Mouse (Mus musculus) megakaryocyte-erythroid progenitor cell, adult 5 weeks (primary cell): ENCODE data around the gene Gm5798. TPM values are rescaled to one million over a fixed set of nuclear protein-coding genes. Genes with fewer than 3 reads are reported as not detected.

ENCODE experiments used
- polyA plus RNA-seq: library from polyadenylated mRNA; stranded (reverse); fragments of >175 nt; gene quantifications from 2 replicates; pipeline ENCODE4 v1.2.3, GENCODE M21; 2012

Gene Gm5798
- not detected in 2 replicates for polyA plus RNA-seq

DNA sequence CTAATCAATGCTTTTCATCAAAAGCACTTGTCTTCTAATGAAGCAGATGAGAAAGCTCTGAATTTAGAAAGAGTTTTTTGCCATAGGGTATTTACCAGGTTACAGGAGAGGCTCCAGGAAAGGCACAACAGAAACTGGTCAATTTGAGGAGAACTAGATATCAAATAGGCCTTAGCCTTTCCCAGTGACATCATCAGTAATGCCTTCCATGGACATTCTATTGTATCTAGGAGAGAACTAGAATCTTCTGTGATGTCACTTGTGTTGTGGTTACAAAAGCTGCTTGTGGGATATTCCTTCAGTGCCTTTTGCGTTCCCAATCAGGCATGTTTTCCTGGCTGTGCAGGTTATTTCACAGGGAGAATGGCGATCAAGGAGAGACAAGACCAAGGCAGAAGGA lies at the start of gene Gm5798:
Gene Gm5798 (plus strand): TSS at position 301 of the 400 bp plus-strand sequence.

DNA sequence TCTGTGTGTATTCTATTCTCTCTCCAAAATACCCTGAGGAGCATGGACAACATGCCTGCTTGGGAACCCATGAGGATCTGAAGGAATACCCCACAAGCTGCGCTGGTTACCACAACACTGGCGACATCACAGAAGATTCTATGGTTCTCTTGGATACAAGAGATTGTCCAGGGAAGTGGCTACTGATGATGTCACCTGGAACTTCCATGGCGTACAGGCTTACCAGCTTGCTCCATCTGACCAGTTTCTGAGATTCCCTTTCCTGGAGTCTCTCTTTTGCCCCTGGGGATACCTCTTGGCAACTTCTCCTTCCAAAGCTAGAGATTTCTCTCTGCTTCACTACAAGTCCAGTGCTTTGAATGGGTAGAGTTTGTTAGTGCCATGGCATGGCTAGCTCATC lies 37.9 kb downstream of the Gm5798 start, which contains the start of gene Gm7945:
Gene Gm7945 (minus strand): TSS at position 101 of the 400 bp plus-strand sequence.

Other genes with a start within 250 kb of the Gm5798 start
- gene Mat1a, start 243.6 kb upstream of the Gm5798 start, polyA plus RNA-seq = not detected in 2 replicates
- not detected in 2 replicates for gene Sftpa1, start 216.8 kb upstream of the Gm5798 start, polyA plus RNA-seq
- not detected in 2 replicates for gene Mbl1, start 197.2 kb upstream of the Gm5798 start, polyA plus RNA-seq
- gene Sftpd, start 163.5 kb upstream of the Gm5798 start, polyA plus RNA-seq = not detected in 2 replicates
- gene Gm2832, start 69.8 kb upstream of the Gm5798 start, polyA plus RNA-seq = not detected in 2 replicates
- not detected in 2 replicates for gene Gm7945, start 37.8 kb downstream of the Gm5798 start, polyA plus RNA-seq
- gene Gm6482, start 59.7 kb downstream of the Gm5798 start, polyA plus RNA-seq = not detected in 2 replicates
- gene Gm7954, start 104.9 kb downstream of the Gm5798 start, polyA plus RNA-seq = not detected in 2 replicates
- not detected in 2 replicates for gene Gm3486, start 140.9 kb downstream of the Gm5798 start, polyA plus RNA-seq
- gene Gm7970, start 207.0 kb downstream of the Gm5798 start, polyA plus RNA-seq = not detected in 2 replicates
- not detected in 2 replicates for gene 1700049E17Rik2, start 224.6 kb downstream of the Gm5798 start, polyA plus RNA-seq